Mouse (Mus musculus) MEL (cell line): ENCODE data around the gene Cela1. TPM values are rescaled to one million over a fixed set of nuclear protein-coding genes. Genes with fewer than 3 reads are reported as not detected.

Experiments
- DNase-seq: peaks from one replicate; pipeline ENCODE4 v3.0.0; 2011; ENCODE audit warnings: low read depth, low spot score
- H3K27ac ChIP-seq: 2 replicates; pipeline ENCODE4 v1.5.1; 2012; ENCODE audit warnings: low read depth, mild to moderate bottlenecking, control low read depth, low read length, moderate library complexity; ENCODE audit not compliant: control insufficient read depth
- H3K27me3 ChIP-seq, 2 experiments: fragments of 150-350 bp in 1 of 2; sonication (generic) in 1 of 2; 2 replicates each; pipeline ENCODE4 v1.6.1; 2012; ENCODE audit warnings: low read length in 2 of 2, mild to moderate bottlenecking in 2 of 2, improper control_type of control experiment in 1 of 2, moderate library complexity in 1 of 2; ENCODE audit not compliant: insufficient read depth in 2 of 2, control insufficient read depth in 1 of 2
- H3K36me3 ChIP-seq, 2 experiments: 2 replicates each; pipeline ENCODE4 v1.6.1; 2012 to 2014; ENCODE audit warnings: low read length in 2 of 2, improper control_type of control experiment in 1 of 2, inconsistent platforms in 1 of 2, mild to moderate bottlenecking in 1 of 2; ENCODE audit not compliant: insufficient read depth in 2 of 2, control insufficient read depth in 1 of 2
- H3K4me1 ChIP-seq, 2 experiments: fragments of 150-350 bp in 1 of 2; sonication (generic) in 1 of 2; 2 replicates each; pipeline ENCODE4 v1.6.1; 2012; ENCODE audit warnings: low read length in 2 of 2, improper control_type of control experiment in 1 of 2, mild to moderate bottlenecking in 1 of 2; ENCODE audit not compliant: insufficient read depth in 2 of 2, control insufficient read depth in 1 of 2
- H3K4me3 ChIP-seq, 2 experiments: fragments of 150-350 bp in 1 of 2; sonication (generic) in 1 of 2; 2 replicates each; pipeline ENCODE4 v1.5.1; 2012; ENCODE audit warnings: low read depth in 2 of 2, low read length in 2 of 2, mild to moderate bottlenecking in 2 of 2, moderate library complexity in 2 of 2, control low read depth in 1 of 2, improper control_type of control experiment in 1 of 2; ENCODE audit not compliant: control insufficient read depth in 1 of 2, insufficient read depth in 1 of 2
- H3K79me2 ChIP-seq: 2 replicates; pipeline ENCODE4 v1.6.1; 2012; ENCODE audit warnings: mild to moderate bottlenecking, low read length, moderate library complexity; ENCODE audit not compliant: control insufficient read depth, poor library complexity, insufficient read depth
- H3K9ac ChIP-seq: 2 replicates; pipeline ENCODE4 v1.6.1; 2012; ENCODE audit warnings: low read depth, mild to moderate bottlenecking, control low read depth, low read length, moderate library complexity; ENCODE audit not compliant: control insufficient read depth, poor library complexity, severe bottlenecking
- H3K9me3 ChIP-seq: fragments of 150-350 bp; sonication (generic); replicated peaks from 2 replicates; pipeline ENCODE4 v1.6.1; 2012; ENCODE audit warnings: mild to moderate bottlenecking, low read length, improper control_type of control experiment, moderate library complexity; ENCODE audit not compliant: insufficient read depth
- BHLHE40 ChIP-seq: IDR thresholded peaks from 2 replicates; pipeline ENCODE4 v1.6.1; 2012; ENCODE audit warnings: low read depth, mild to moderate bottlenecking, inconsistent platforms, low read length, improper control_type of control experiment, borderline replicate concordance
- CHD1 ChIP-seq: IDR thresholded peaks from 2 replicates; pipeline ENCODE4 v1.6.1; 2012; ENCODE audit warnings: low read depth, mild to moderate bottlenecking, inconsistent platforms, low read length, improper control_type of control experiment
- CHD2 ChIP-seq: IDR thresholded peaks from 2 replicates; pipeline ENCODE4 v1.6.1; 2011; ENCODE audit warnings: low read length, improper control_type of control experiment
- E2F4 ChIP-seq: IDR thresholded peaks from 2 replicates; pipeline ENCODE4 v1.6.1; 2011; ENCODE audit warnings: low read depth, low read length, improper control_type of control experiment, borderline replicate concordance
- ELF1 ChIP-seq: IDR thresholded peaks from 2 replicates; pipeline ENCODE4 v1.6.1; 2014; ENCODE audit warnings: low read depth, mild to moderate bottlenecking, inconsistent platforms, low read length, improper control_type of control experiment, moderate library complexity
- EP300 ChIP-seq, 2 experiments: IDR thresholded peaks; 2 replicates each; pipeline ENCODE4 v1.6.1; 2011; ENCODE audit warnings: improper control_type of control experiment in 2 of 2, low read length in 2 of 2, low read depth in 1 of 2, mild to moderate bottlenecking in 1 of 2
- GABPA ChIP-seq: IDR thresholded peaks from 2 replicates; pipeline ENCODE4 v1.6.1; 2012; ENCODE audit warnings: low read depth, mild to moderate bottlenecking, inconsistent platforms, low read length, improper control_type of control experiment, moderate library complexity
- GATA1 ChIP-seq: IDR thresholded peaks from 2 replicates; pipeline ENCODE4 v1.6.1; 2011; ENCODE audit warnings: low read depth, low read length, improper control_type of control experiment
- HCFC1 ChIP-seq: IDR thresholded peaks from 2 replicates; pipeline ENCODE4 v1.6.1; 2012; ENCODE audit warnings: low read depth, mild to moderate bottlenecking, inconsistent platforms, low read length, improper control_type of control experiment, moderate library complexity
- JUND ChIP-seq: IDR thresholded peaks from 2 replicates; pipeline ENCODE4 v1.6.1; 2011; ENCODE audit warnings: low read depth, mild to moderate bottlenecking, improper control_type of control experiment, low read length
- KAT2A ChIP-seq: conservative IDR thresholded peaks from 2 replicates; pipeline ENCODE4 v1.6.1; 2012; ENCODE audit warnings: low read depth, low read length, improper control_type of control experiment, inconsistent platforms
- MAX ChIP-seq: IDR thresholded peaks from 2 replicates; pipeline ENCODE4 v1.6.1; 2011; ENCODE audit warnings: low read length, improper control_type of control experiment
- MAZ ChIP-seq: IDR thresholded peaks from 2 replicates; pipeline ENCODE4 v1.6.1; 2012; ENCODE audit warnings: low read depth, mild to moderate bottlenecking, inconsistent platforms, low read length, improper control_type of control experiment
- MEF2A ChIP-seq: IDR thresholded peaks from 2 replicates; pipeline ENCODE4 v1.6.1; 2014; ENCODE audit warnings: low read depth, mild to moderate bottlenecking, inconsistent platforms, low read length, improper control_type of control experiment; ENCODE audit not compliant: poor library complexity, insufficient replicate concordance, severe bottlenecking; ENCODE audit errors: extremely low read depth
- MXI1 ChIP-seq: IDR thresholded peaks from 2 replicates; pipeline ENCODE4 v1.6.1; 2011; ENCODE audit warnings: mild to moderate bottlenecking, low read depth, low read length, improper control_type of control experiment
- MYB ChIP-seq: IDR thresholded peaks from 2 replicates; pipeline ENCODE4 v1.6.1; 2011; ENCODE audit warnings: mild to moderate bottlenecking, low read depth, low read length, improper control_type of control experiment
- POLR2A ChIP-seq, 2 experiments: IDR thresholded peaks; 2 replicates each; pipeline ENCODE4 v1.6.1; 2011 to 2012; ENCODE audit warnings: low read length in 2 of 2, mild to moderate bottlenecking in 2 of 2, control low read depth in 1 of 2, improper control_type of control experiment in 1 of 2, low read depth in 1 of 2, moderate library complexity in 1 of 2; ENCODE audit not compliant: control insufficient read depth in 1 of 2, insufficient read depth in 1 of 2, poor library complexity in 1 of 2
- POLR2AphosphoS2 ChIP-seq: IDR thresholded peaks from 2 replicates; pipeline ENCODE4 v1.6.1; 2011; ENCODE audit warnings: low read length, improper control_type of control experiment
- POLR2AphosphoS5 ChIP-seq: IDR thresholded peaks from 2 replicates; pipeline ENCODE4 v1.6.1; 2012; ENCODE audit warnings: low read depth, borderline replicate concordance, mild to moderate bottlenecking, inconsistent platforms, low read length, moderate library complexity, mixed read lengths
- SIN3A ChIP-seq: IDR thresholded peaks from 2 replicates; pipeline ENCODE4 v1.6.1; 2012; ENCODE audit warnings: low read length, improper control_type of control experiment, inconsistent platforms
- SMC3 ChIP-seq: IDR thresholded peaks from 2 replicates; pipeline ENCODE4 v1.6.1; 2011; ENCODE audit warnings: low read depth, low read length, improper control_type of control experiment
- TAL1 ChIP-seq: IDR thresholded peaks from 2 replicates; pipeline ENCODE4 v1.6.1; 2012; ENCODE audit warnings: mild to moderate bottlenecking, inconsistent platforms, low read length, moderate library complexity, mixed read lengths
- TBP ChIP-seq: IDR thresholded peaks from 2 replicates; pipeline ENCODE4 v1.8.0; 2011; ENCODE audit warnings: low read depth, low read length, improper control_type of control experiment
- UBTF ChIP-seq: IDR thresholded peaks from 2 replicates; pipeline ENCODE4 v1.6.1; 2012; ENCODE audit warnings: low read depth, mild to moderate bottlenecking, inconsistent platforms, low read length, improper control_type of control experiment, moderate library complexity, borderline replicate concordance; ENCODE audit not compliant: insufficient read depth
- USF1 ChIP-seq: IDR thresholded peaks from 2 replicates; pipeline ENCODE4 v1.6.1; 2014; ENCODE audit warnings: low read depth, mild to moderate bottlenecking, inconsistent platforms, low read length, improper control_type of control experiment, moderate library complexity
- USF2 ChIP-seq, 2 experiments: IDR thresholded peaks; 2 replicates each; pipeline ENCODE4 v1.6.1; 2011 to 2012; ENCODE audit warnings: improper control_type of control experiment in 2 of 2, low read length in 2 of 2, borderline replicate concordance in 1 of 2, inconsistent platforms in 1 of 2, low read depth in 1 of 2, mild to moderate bottlenecking in 1 of 2; ENCODE audit not compliant: insufficient read depth in 1 of 2
- ZKSCAN1 ChIP-seq: IDR thresholded peaks from 2 replicates; pipeline ENCODE4 v1.6.1; 2012; ENCODE audit warnings: low read depth, mild to moderate bottlenecking, inconsistent platforms, low read length, improper control_type of control experiment, moderate library complexity
- ZMIZ1 ChIP-seq: IDR thresholded peaks from 2 replicates; pipeline ENCODE4 v1.6.1; 2012; ENCODE audit warnings: low read depth, mild to moderate bottlenecking, inconsistent platforms, low read length, improper control_type of control experiment, moderate library complexity
- ZNF384 ChIP-seq: IDR thresholded peaks from 2 replicates; pipeline ENCODE4 v1.6.1; 2012; ENCODE audit warnings: low read depth, mild to moderate bottlenecking, inconsistent platforms, low read length, improper control_type of control experiment
- polyA plus RNA-seq, 2 experiments: library from polyadenylated mRNA; stranded (reverse) in 1 of 2; unstranded in 1 of 2; fragments of >175 nt in 1 of 2; fragments of >200 nt in 1 of 2; gene quantifications; 2 replicates each; pipeline versions ENCODE4 v1.2.1 to v1.2.4; 2012; ENCODE audit warnings: low replicate concordance in 2 of 2, low read depth in 1 of 2; ENCODE audit not compliant: insufficient read length in 2 of 2, insufficient read depth in 1 of 2, missing spikeins in 1 of 2
- total RNA-seq: library from RNA; depleted of rRNA; stranded (reverse); fragments of 300-350 nt; gene quantifications from 2 replicates; pipeline ENCODE4 v1.2.3, GENCODE M21; 2012

The Cela1 gene
- total and polyA plus RNA-seq, 3 experiments, result 51.4 to 60.3 TPM; not detected in 1

DNA sequence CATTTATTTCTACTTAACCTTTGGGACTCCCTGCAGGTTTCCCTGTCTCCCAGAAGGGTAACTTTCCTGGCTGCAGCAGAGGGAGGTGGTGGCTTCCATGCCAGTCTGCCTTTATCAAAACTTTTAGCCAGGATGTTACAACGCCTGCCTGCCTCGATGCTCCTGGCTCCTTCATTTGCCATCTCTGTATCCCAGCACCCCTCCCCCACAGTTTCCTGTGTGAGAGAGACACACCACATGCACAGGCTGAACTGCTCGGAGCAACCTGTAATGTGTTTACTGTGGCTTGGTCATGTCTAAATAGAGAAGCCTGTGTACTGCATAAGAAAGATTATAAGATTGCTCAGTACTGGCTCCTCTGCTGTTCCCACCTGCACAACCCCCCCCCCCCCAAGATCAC lies 7.3 kb downstream of the Cela1 start:
- TF ChIP-seq MXI1, result no peak
- TF ChIP-seq CHD2, result no peak
- TF ChIP-seq TBP, result no peak
- no peak for TF ChIP-seq ELF1
- peaks cover 0 to 16% of the 10 kb centered on the region in 2 experiments; a peak in 2 of 4 replicates for H3K36me3 ChIP-seq
- no peak overlapping the region for H3K9ac ChIP-seq
- no peaks in the 10 kb centered on the region for H3K9me3 ChIP-seq
- H3K27me3 ChIP-seq, result no peaks in the 10 kb centered on the region
- no peak overlapping the region for H3K27ac ChIP-seq
- no peak for DNase-seq
- peaks cover 13 to 16% of the 10 kb centered on the region in 2 experiments for H3K4me1 ChIP-seq
- H3K4me3 ChIP-seq, result no peak overlapping the region
- H3K79me2 ChIP-seq, result no peaks in the 10 kb centered on the region; the same call in 1 of the 2 replicates

DNA sequence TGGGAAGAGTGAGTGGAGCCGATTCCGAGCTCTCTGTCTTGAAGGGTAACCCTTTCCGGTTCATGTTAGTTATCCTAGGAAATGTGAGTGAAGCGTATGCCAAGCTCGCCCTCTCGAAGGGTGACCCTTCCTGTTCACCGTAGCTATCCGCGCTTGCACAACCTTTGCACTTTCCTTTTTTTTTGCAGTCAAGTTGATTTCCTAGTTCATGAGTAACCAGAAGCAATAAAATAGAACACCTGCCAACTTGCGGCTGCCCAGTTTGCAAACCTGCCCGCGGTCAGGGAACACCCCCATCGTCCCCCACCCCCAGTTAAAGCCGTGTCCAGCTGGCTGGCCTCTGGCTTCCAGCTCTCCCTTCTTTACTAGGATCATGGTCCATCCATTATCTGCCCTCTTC lies 8.7 kb downstream of the Cela1 start:
- no peak overlapping the region for H3K27ac ChIP-seq
- peaks cover 13 to 18% of the 10 kb centered on the region in 2 experiments for H3K4me1 ChIP-seq

GRCm38 (mm10) chr15:100678581-100678980 lies 9.1 kb downstream of the Cela1 start:
- no peak overlapping the region for H3K9ac ChIP-seq
- H3K4me1 ChIP-seq, result peaks cover 11 to 17% of the 10 kb centered on the region in 2 experiments
- no peaks in the 10 kb centered on the region for H3K27me3 ChIP-seq
- DNase-seq, result no peak
- TF ChIP-seq POLR2A (IDR thresholded peaks at IDR 0.05; ENCODE audit: control insufficient read depth in 1 of 2, insufficient read depth in 1 of 2, low read depth in 1 of 2, low read length in 2 of 2, poor library complexity in 1 of 2), result no peak
- no peak for TF ChIP-seq E2F4
- TF ChIP-seq SIN3A, result no peak
- no peak for TF ChIP-seq HCFC1
- no peak for TF ChIP-seq MAZ
- no peak for TF ChIP-seq POLR2AphosphoS2
- TF ChIP-seq EP300 (IDR thresholded peaks at IDR 0.05; ENCODE audit: low read depth in 1 of 2, low read length in 2 of 2), result no peak
- no peak for TF ChIP-seq JUND
- TF ChIP-seq KAT2A, result no peak
- TF ChIP-seq MYB, result no peak
- no peak for TF ChIP-seq TAL1
- TF ChIP-seq GABPA, result no peak
- no peak for TF ChIP-seq CHD1
- no peak for TF ChIP-seq UBTF
- TF ChIP-seq ZNF384, result no peak
- no peak for TF ChIP-seq GATA1
- H3K9me3 ChIP-seq, result no peaks in the 10 kb centered on the region
- no peak overlapping the region for H3K4me3 ChIP-seq
- peaks cover 0 to 18% of the 10 kb centered on the region in 2 experiments; a peak in 2 of 4 replicates for H3K36me3 ChIP-seq
- H3K27ac ChIP-seq, result no peak overlapping the region
- H3K79me2 ChIP-seq, result no peaks in the 10 kb centered on the region

More for the DNA sequence above, 8.7 kb downstream of the Cela1 start:
- Histone ChIP-seq H3K9ac (no peak overlapping the region), H3K36me3 (peaks cover 0 to 19% of the 10 kb centered on the region in 2 experiments; a peak in 2 of 4 replicates), H3K9me3 (no peaks in the 10 kb centered on the region), H3K4me3 (no peak overlapping the region), H3K27me3 (no peaks in the 10 kb centered on the region), H3K79me2 (no peaks in the 10 kb centered on the region)
- no peak for DNase-seq
- TF ChIP-seq SMC3, result no peak
- no peak for TF ChIP-seq ZMIZ1
- no peak for TF ChIP-seq USF1
- no peak for TF ChIP-seq POLR2A (IDR thresholded peaks at IDR 0.05; ENCODE audit: control insufficient read depth in 1 of 2, insufficient read depth in 1 of 2, low read depth in 1 of 2, low read length in 2 of 2, poor library complexity in 1 of 2)
- TF ChIP-seq TAL1, result no peak
- no peak for TF ChIP-seq EP300 (IDR thresholded peaks at IDR 0.05; ENCODE audit: low read depth in 1 of 2, low read length in 2 of 2)
- TF ChIP-seq POLR2AphosphoS5, result no peak
- TF ChIP-seq MXI1, result no peak
- no peak for TF ChIP-seq USF2 (IDR thresholded peaks at IDR 0.05; ENCODE audit: borderline replicate concordance in 1 of 2, insufficient read depth in 1 of 2, low read depth in 1 of 2, low read length in 2 of 2)
- no peak for TF ChIP-seq ZKSCAN1
- TF ChIP-seq JUND, result no peak
- TF ChIP-seq ZNF384, result no peak
- TF ChIP-seq BHLHE40, result no peak
- no peak for TF ChIP-seq CHD1
- no peak for TF ChIP-seq SIN3A
- no peak for TF ChIP-seq GATA1
- TF ChIP-seq MEF2A, result no peak
- TF ChIP-seq MAX, result no peak
- no peak for TF ChIP-seq HCFC1
